Mouse (Mus musculus) liver, postnatal 0 days (tissue): ENCODE measurements at regions not wholly inside any gene's neighbourhood (a gene's known extent, or its start where the extent isn't known, plus 50 kb on each side); places are given as distances from the start of the nearest gene placed in this dataset.
A peak's percentile ranks its signal among the peaks of the same experiment; 100 is the strongest.

Source experiments
- CTCF ChIP-seq: sonication (generic); IDR thresholded peaks from 2 replicates; pipeline ENCODE4 v1.5.1; 2016; ENCODE audit warnings: antibody characterized with exemption, low read depth
- EP300 ChIP-seq: IDR thresholded peaks from 2 replicates; pipeline ENCODE4 v1.6.1; 2016; ENCODE audit warnings: antibody characterized with exemption, low read depth, mild to moderate bottlenecking

DNA sequence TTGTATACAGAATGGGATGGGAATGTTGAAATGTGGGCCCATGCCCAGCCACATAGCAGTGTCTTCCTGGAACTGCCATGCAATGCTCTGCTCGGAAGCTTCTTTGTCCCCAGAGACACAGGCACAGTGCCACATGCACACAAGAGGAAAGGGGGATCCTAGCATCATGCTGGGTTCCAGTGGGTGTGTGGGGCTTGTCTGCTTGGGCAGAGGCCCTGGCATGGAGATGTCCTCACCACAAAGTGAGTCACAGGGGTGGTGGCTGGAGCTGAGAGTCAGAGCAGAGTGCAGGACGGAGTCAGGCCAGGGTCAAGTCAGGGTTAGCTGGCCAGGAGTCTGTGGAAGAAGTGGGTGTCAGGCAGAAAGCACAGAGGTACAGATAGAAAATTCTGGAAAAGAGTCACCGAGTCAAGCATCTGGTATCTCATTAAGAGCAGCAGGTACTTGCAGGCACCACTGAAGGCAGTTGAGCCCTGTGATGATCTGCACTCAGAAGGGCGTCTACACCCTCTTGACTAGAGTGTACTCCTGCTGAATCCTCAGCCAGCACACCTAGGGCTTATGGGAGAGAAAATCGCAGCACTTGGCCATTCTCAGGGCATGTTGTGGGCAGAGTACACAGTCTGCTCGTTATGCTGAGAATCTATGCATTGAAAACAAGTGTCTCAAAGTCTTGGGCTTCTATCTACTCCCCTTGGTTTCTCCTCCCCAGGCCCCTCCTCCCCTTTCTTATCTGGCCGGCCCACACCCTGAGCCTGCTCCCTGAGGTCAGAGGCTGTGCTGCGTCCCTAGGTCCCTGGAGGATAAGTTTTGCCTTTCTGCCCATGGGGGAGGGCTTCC is 85.3 kb downstream of the Ackr3 start:
- TF ChIP-seq CTCF (peak; percentile 6; the same call in 1 of the 2 replicates), EP300 (peak; percentile 91)
